Comparison of ENCODE assay signal across 17 mouse cellular contexts in the genomic region with DNA sequence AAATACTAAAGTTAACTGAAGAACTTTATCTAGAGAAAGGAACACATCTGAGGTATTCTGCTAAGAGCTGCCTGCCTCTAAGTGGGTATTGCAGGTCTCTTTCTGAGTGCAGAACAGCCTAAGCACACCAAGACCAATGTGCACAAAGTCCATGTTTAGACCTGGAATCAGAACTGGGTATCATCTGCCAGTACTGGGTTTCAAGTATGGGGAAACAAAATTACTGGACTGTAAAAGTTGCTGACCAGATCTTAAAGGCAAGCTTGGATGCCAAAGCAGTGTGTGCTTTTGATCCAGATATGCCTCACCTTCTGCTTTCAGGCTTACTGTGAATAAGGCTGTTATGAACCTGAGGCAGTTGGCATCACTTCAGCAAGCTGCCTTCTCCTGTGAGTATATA.
"Had no signal": no experiment of that assay in that cellular context is flagged by ENCODE, and none has a peak within 500 bp of the region (broad histone marks: within the 10 kb centered on the region; RNA-seq: fewer than 3 reads in every experiment).

No protein-coding gene starts in this region.

- H3K27ac ChIP-seq: lung, embryonic 15.5 days; macrophage; midbrain, embryonic 13.5 days; midbrain, embryonic 15.5 days; neural tube, embryonic 12.5 days; stomach, embryonic 15.5 days; stomach, postnatal 0 days had no signal

- H3K9me3 ChIP-seq: lung, embryonic 15.5 days; megakaryocyte, embryonic 14.5 days; midbrain, embryonic 13.5 days; midbrain, embryonic 15.5 days; neural tube, embryonic 12.5 days; stomach, embryonic 15.5 days had no signal

- H3K9ac ChIP-seq: lung, embryonic 15.5 days; midbrain, embryonic 13.5 days; midbrain, embryonic 15.5 days; neural tube, embryonic 12.5 days; stomach, embryonic 15.5 days had no signal

- H3K36me3 ChIP-seq: lung, embryonic 15.5 days; midbrain, embryonic 13.5 days; midbrain, embryonic 15.5 days; neural tube, embryonic 12.5 days; stomach, embryonic 15.5 days had no signal

- H3K4me1 ChIP-seq: lung, embryonic 15.5 days; megakaryocyte, embryonic 14.5 days; midbrain, embryonic 13.5 days; midbrain, embryonic 15.5 days; neural tube, embryonic 12.5 days; stomach, embryonic 15.5 days had no signal

- H3K4me2 ChIP-seq: lung, embryonic 15.5 days; midbrain, embryonic 11.5 days; midbrain, embryonic 13.5 days; midbrain, embryonic 15.5 days; neural tube, embryonic 12.5 days; stomach, embryonic 15.5 days had no signal

- ATAC-seq: lung, postnatal 0 days; midbrain, embryonic 13.5 days; midbrain, embryonic 15.5 days had no signal

- H3K4me3 ChIP-seq: lung, embryonic 15.5 days; megakaryocyte, embryonic 14.5 days; midbrain, embryonic 13.5 days; midbrain, embryonic 15.5 days; neural tube, embryonic 12.5 days; stomach, embryonic 15.5 days had no signal

- DNase-seq: lung, adult 2 months; lung, postnatal 14 days; lung, postnatal 36 days; right cerebral cortex, postnatal 14 days; thymus, adult 2 months; thymus, postnatal 25 days; thymus, postnatal 4 days had no signal

- H3K27me3 ChIP-seq: lung, embryonic 15.5 days; megakaryocyte, embryonic 14.5 days; midbrain, embryonic 13.5 days; midbrain, embryonic 15.5 days; neural tube, embryonic 12.5 days; stomach, embryonic 15.5 days had no signal
